Mouse (Mus musculus) hindbrain, embryonic 13.5 days (tissue): ENCODE results near the gene Igsf9. TPM values are rescaled to one million over a fixed set of nuclear protein-coding genes. Genes with fewer than 3 reads are reported as not detected.

ENCODE experiments used
- ATAC-seq: fragments of 200-750 bp; cut with Nextera tagmentation; 2 replicates; pipeline ENCODE4 v1.8.0; 2017; ENCODE audit warnings: moderate TSS enrichment; ENCODE audit not compliant: low FRiP score
- H3K27ac ChIP-seq: fragments of 300-500 bp; sonication (generic); 2 replicates; pipeline ENCODE4 v1.5.1; 2015; ENCODE audit warnings: inconsistent platforms, mild to moderate bottlenecking, moderate library complexity
- H3K27me3 ChIP-seq: fragments of 300-500 bp; sonication (generic); 2 replicates; pipeline ENCODE4 v1.6.1; 2015; ENCODE audit warnings: mild to moderate bottlenecking, inconsistent platforms
- H3K36me3 ChIP-seq: fragments of 300-500 bp; sonication (generic); 2 replicates; pipeline ENCODE4 v1.6.1; 2015; ENCODE audit warnings: mild to moderate bottlenecking, inconsistent platforms
- H3K4me1 ChIP-seq: fragments of 300-500 bp; sonication (generic); replicated peaks from 2 replicates; pipeline ENCODE4 v1.6.1; 2015; ENCODE audit warnings: inconsistent platforms
- H3K4me2 ChIP-seq: fragments of 300-500 bp; sonication (generic); 2 replicates; pipeline ENCODE4 v1.6.1; 2015; ENCODE audit warnings: inconsistent platforms, mild to moderate bottlenecking, moderate library complexity
- H3K4me3 ChIP-seq: fragments of 300-500 bp; sonication (generic); 2 replicates; pipeline ENCODE4 v1.5.1; 2015; ENCODE audit warnings: mild to moderate bottlenecking, inconsistent platforms
- H3K9ac ChIP-seq: fragments of 300-500 bp; sonication (generic); 2 replicates; pipeline ENCODE4 v1.6.1; 2015; ENCODE audit warnings: mild to moderate bottlenecking, inconsistent platforms
- H3K9me3 ChIP-seq: fragments of 300-500 bp; sonication (generic); 2 replicates; pipeline ENCODE4 v1.6.1; 2016; ENCODE audit warnings: inconsistent platforms
- WGBS: fragments of 180-500 bp; shearing (Covaris S2); methylation state at CpG from one replicate; pipeline ENCODE4 v1.1.7; 2015; 5-methylcytosine and 5-hydroxymethylcytosine counted together
- polyA plus RNA-seq: library from polyadenylated mRNA; unstranded; fragments of >200 nt; fragmentation: Nextera tagmentation; extraction: Ambion mirVana; gene quantifications from 2 replicates; pipeline ENCODE4 v1.2.1, GENCODE M21; 2015

The Igsf9 gene
- polyA plus RNA-seq, 1 experiment from 2014 or later, result 57.4 TPM

DNA sequence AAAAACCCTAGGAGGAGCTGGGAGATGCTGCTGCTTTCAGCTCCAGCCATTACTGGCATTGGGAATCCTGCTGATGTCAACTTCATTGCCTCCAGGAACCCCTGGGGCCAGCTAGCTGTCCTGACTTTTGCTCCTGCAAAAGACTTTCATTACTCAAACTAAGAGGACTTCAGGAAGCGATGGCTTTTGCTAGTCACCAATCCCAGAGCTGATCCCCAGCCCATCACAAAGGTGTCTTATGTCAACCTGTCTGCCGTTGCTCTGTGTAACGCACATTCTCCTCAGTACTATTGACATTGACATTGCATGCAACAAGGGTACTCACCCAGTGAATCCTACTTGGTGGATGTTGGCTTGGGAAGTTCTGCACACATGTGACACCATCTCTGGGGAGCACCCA, 7.4 kb upstream of the Igsf9 start:
- H3K9ac ChIP-seq, result no peak overlapping the region
- no peaks in the 10 kb centered on the region for H3K27me3 ChIP-seq
- WGBS, result 89% methylated on average over 3 of the region's 3 CpGs
- H3K4me3 ChIP-seq, result no peak overlapping the region
- no peaks in the 10 kb centered on the region for H3K4me1 ChIP-seq
- no peaks in the 10 kb centered on the region for H3K36me3 ChIP-seq
- no peaks in the 10 kb centered on the region for H3K9me3 ChIP-seq
- no peak overlapping the region for H3K27ac ChIP-seq
- no peak for ATAC-seq
- H3K4me2 ChIP-seq, result no peak overlapping the region

DNA sequence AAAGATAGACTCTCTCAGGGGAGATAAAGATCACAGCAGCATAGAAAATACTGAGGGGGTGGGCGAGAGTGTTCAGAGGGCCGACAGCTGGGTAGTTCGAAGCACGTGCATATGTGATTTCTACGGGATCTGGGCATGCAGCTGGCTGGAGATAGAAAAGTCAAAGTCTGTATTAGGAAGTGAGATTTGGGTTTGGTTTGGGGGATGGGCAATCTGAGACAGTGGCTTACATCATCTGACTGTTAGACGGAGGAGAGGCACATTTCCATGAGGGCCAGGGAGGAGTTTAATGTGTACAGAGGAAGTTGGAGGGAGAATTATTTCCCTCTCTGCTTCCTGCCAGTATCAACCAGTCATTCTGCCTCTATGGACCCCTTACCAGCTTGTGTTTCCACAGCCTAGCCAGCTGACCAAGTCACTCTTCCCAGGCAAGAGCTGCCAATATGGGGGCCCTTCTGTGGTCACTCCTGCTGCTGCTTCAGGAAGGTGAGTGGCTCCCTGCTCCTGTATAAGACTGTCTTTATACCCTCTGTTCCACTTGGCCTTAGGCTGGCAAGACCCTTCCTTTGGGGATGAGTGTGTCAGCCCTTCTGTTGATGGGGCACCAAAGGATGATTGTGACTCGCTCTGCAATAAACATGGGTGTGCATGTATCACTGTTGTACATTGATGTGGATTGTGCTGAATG, 6.4 kb upstream of the Igsf9 start, which contains the start of gene Slamf9:
TSS of gene Slamf9 (plus strand) at position 305 of the 688 bp plus-strand sequence.
- Histone ChIP-seq H3K4me3 (no peak within 1 kb of the TSS), H3K36me3 (no peaks in the 10 kb centered on the region), H3K4me2 (no peak within 1 kb of the TSS), H3K9ac (no peak within 1 kb of the TSS), H3K27me3 (peaks cover 6% of the 10 kb centered on the region; the same call in 1 of the 2 replicates), H3K27ac (no peak within 1 kb of the TSS), H3K9me3 (no peaks in the 10 kb centered on the region), H3K4me1 (no peaks in the 10 kb centered on the region)
- WGBS, result 75% methylated on average over 7 of the region's 7 CpGs
- ATAC-seq, result no peak

DNA sequence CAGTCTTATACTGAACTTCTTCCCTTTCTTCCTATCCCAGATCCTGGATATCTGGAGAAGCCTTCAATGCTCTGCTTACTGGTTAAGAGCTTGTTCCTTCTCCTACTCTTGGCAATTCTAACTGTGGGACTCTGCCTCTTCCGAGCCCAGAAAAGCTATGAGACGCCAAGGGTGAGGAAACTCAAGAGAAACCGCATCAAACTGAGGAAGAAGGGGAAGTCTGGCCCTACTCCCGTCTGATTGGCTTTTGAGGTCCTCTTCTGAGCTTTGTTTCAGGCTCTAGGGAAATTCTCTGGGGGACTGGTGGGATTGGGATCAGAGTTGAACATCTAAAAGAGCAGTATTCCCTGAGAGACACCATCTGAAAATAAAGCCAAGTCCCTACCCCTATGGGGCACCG, 3.6 kb upstream of the Igsf9 start:
- Histone ChIP-seq H3K4me3 (no peak overlapping the region), H3K9ac (no peak overlapping the region), H3K9me3 (no peaks in the 10 kb centered on the region), H3K4me2 (no peak overlapping the region), H3K4me1 (peaks cover 13% of the 10 kb centered on the region), H3K36me3 (no peaks in the 10 kb centered on the region), H3K27me3 (peaks cover 9% of the 10 kb centered on the region; the same call in 1 of the 2 replicates), H3K27ac (no peak overlapping the region)
- WGBS, result 77% methylated on average over 5 of the region's 5 CpGs
- no peak for ATAC-seq

DNA sequence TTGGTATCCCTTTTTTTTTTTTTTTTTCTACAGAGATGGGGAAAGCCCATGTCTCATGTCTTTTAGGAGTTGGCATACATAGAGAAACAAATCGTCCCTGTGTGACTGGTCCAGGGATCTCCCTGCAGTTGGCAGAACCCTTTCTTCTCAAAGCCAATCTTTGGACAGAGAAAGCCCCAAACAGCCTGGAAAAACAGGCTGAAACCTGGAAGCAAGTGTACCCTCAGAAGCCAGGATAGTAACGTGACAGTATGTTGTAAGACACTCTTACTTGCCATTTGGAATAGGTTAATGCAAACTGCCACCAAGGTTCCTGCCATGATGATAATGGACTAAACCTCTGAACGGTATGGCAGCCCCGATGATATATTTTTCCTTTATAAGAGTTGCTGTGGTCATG, 1.2 kb upstream of the Igsf9 start:
- no peak overlapping the region for H3K4me3 ChIP-seq
- WGBS, result 91% methylated on average over 4 of the region's 4 CpGs
- H3K27ac ChIP-seq, result no peak overlapping the region
- no peak for ATAC-seq
- H3K9ac ChIP-seq, result no peak overlapping the region
- H3K4me1 ChIP-seq, result peaks cover 36% of the 10 kb centered on the region
- 0 out of 2 replicates have a peak, but pooled peaks cover 4% of the 10 kb centered on the region for H3K36me3 ChIP-seq
- H3K9me3 ChIP-seq, result no peaks in the 10 kb centered on the region
- H3K4me2 ChIP-seq, result no peak overlapping the region
- H3K27me3 ChIP-seq, result peaks cover 9% of the 10 kb centered on the region; the same call in 1 of the 2 replicates

DNA sequence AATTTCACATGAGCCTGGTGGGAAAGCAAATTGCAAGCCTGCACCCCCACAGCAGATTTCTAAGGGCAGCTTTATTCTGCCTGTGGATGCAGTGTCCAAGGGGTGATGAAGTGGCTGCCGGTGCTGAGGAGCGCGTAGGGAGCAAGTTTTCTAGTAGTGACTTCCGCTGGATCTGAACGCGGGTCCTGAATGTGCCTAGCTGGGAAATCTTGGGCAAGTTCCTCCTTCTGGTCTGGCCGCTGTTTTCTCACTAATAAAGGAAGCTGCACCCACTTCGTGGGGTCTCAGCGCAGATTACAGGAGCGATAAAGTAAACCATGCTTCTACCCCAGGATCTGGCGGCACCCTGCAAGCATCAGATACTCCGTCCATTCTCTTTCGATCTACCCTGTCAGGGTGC, 477 bp upstream of the Igsf9 start:
- Histone ChIP-seq H3K9ac (peak overlapping the region; percentile 84; the same call in 1 of the 2 replicates), H3K27me3 (peaks cover 9% of the 10 kb centered on the region; the same call in 1 of the 2 replicates), H3K4me1 (peaks cover 44% of the 10 kb centered on the region), H3K9me3 (no peaks in the 10 kb centered on the region), H3K4me3 (peak overlapping the region; percentile 70), H3K4me2 (peak overlapping the region; percentile 91), H3K27ac (no peak overlapping the region), H3K36me3 (0 out of 2 replicates have a peak, but pooled peaks cover 4% of the 10 kb centered on the region)
- ATAC-seq, result no peak
- 21% methylated on average over 13 of the region's 13 CpGs for WGBS

DNA sequence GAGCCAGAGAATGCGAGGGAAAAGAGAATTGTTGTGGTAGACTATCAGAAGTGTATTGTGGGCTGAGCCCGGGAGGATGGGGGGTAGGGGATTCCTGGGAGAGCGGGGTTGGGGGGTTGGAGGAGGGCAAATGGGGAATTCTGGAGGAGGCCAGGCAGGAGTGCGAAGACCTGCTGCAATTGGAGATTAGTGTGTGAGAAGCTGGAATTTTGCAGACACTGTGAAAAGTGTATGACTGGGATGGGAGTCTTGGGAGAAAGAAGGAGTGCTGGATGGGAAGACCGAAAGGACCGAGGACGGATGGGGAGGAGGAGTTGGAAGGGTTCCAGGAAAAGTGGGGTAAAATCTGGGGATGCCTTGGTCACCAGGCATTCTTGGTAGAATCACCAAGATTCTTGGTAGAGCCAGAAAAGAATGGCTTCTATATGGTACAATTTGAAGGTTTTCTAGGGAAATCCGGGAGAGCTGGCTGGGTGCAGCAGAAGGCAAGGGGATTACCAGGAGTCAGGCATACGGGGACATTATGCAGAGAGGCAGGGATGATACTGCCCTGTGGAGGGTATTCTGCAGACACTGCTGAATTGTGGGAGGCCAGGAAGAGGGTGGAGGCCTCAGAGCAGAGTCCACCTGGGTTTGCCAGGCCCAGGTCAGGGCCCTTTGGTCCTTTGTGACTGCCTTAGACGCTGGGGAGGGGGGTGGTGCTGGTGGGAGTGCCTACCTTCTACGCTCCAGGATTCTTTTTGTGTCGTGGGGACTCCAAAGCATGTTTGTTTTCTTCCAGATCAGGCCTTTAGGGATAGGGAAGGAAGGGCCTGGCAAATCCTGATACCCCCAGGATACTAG, 1.2 kb downstream of the Igsf9 start:
- Histone ChIP-seq H3K4me3 (peak overlapping the region; percentile 70), H3K4me1 (peaks cover 60% of the 10 kb centered on the region), H3K27ac (peak overlapping the region; percentile 76), H3K36me3 (peaks cover 13% of the 10 kb centered on the region; the same call in 1 of the 2 replicates), H3K27me3 (peaks cover 9% of the 10 kb centered on the region; the same call in 1 of the 2 replicates), H3K4me2 (peak overlapping the region; percentile 91), H3K9me3 (no peaks in the 10 kb centered on the region), H3K9ac (peak overlapping the region; percentile 84)
- WGBS, result under 1% methylated on average over 12 of the region's 12 CpGs
- peak; percentile 12 for ATAC-seq

DNA sequence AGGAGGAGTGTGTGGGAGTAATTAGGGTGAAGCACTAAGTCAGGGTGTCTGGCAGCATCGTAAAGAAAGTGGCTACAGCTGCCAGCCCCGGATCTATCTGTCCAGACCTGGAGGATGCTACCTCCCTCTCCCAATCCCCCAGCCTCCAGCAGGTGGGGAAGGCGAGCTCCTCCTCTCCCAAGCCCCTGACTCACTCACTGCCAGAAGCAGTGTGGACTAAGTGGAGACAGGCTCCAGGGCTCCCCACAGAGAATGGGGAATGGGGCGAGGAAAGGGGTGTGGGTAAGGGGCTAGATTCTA, 1.7 kb downstream of the Igsf9 start:
- H3K36me3 ChIP-seq, result peaks cover 15% of the 10 kb centered on the region; the same call in 1 of the 2 replicates
- 11% methylated on average over 4 of the region's 4 CpGs for WGBS
- peak overlapping the region; percentile 76 for H3K27ac ChIP-seq
- H3K4me1 ChIP-seq, result peaks cover 66% of the 10 kb centered on the region
- H3K27me3 ChIP-seq, result peaks cover 9% of the 10 kb centered on the region; the same call in 1 of the 2 replicates
- H3K4me2 ChIP-seq, result peak overlapping the region; percentile 91
- no peaks in the 10 kb centered on the region for H3K9me3 ChIP-seq
- peak overlapping the region; percentile 84 for H3K9ac ChIP-seq
- ATAC-seq, result no peak
- H3K4me3 ChIP-seq, result peak overlapping the region; percentile 70

DNA sequence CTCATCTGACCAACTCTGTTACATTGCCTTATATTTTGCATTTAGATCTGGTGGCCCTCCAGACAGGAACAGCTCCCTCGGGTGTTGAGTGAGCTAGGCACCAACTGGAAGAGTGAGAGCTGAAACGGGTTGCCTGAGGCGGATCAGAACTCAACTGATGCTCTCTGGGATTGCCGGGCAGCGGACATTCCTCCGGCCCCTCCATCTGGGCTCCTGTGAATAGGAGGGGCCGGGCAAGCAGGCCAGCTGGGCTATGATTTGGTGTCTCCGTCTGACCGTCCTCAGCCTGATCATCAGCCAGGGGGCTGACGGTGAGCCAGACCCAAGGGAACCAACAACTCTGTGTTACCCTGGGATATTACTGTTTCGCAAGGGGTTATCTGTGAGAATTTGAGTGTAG, 2.6 kb downstream of the Igsf9 start:
- ATAC-seq, result no peak
- peaks cover 71% of the 10 kb centered on the region for H3K4me1 ChIP-seq
- H3K4me2 ChIP-seq, result peak overlapping the region; percentile 91
- no peak overlapping the region for H3K27ac ChIP-seq
- H3K4me3 ChIP-seq, result peak overlapping the region; percentile 70
- no peaks in the 10 kb centered on the region for H3K9me3 ChIP-seq
- peaks cover 17% of the 10 kb centered on the region for H3K36me3 ChIP-seq
- peak overlapping the region; percentile 84 for H3K9ac ChIP-seq
- H3K27me3 ChIP-seq, result peaks cover 9% of the 10 kb centered on the region; the same call in 1 of the 2 replicates
- 24% methylated on average over 11 of the region's 11 CpGs for WGBS

DNA sequence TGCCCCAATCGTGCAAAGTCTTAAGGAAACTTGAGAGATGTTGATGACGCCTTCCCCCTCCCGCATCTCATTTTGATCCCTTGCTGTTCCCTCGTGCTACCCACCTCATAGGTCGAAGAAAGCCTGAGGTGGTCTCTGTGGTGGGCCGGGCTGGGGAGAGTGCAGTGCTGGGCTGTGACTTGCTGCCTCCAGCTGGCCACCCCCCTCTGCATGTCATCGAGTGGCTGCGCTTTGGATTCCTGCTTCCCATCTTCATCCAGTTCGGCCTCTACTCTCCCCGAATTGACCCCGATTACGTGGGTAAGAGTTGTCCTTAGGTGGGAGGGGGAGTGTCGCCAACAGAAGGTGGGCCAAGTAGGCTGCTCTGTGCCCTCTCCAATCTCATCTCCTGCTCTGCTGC, 3.1 kb downstream of the Igsf9 start:
- peaks cover 71% of the 10 kb centered on the region for H3K4me1 ChIP-seq
- peak overlapping the region; percentile 84 for H3K9ac ChIP-seq
- no peaks in the 10 kb centered on the region for H3K9me3 ChIP-seq
- ATAC-seq, result no peak
- H3K4me3 ChIP-seq, result peak overlapping the region; percentile 70
- H3K36me3 ChIP-seq, result peaks cover 20% of the 10 kb centered on the region
- WGBS, result 55% methylated on average over 13 of the region's 13 CpGs
- peak overlapping the region; percentile 91 for H3K4me2 ChIP-seq
- no peak overlapping the region for H3K27ac ChIP-seq
- peaks cover 9% of the 10 kb centered on the region; the same call in 1 of the 2 replicates for H3K27me3 ChIP-seq

DNA sequence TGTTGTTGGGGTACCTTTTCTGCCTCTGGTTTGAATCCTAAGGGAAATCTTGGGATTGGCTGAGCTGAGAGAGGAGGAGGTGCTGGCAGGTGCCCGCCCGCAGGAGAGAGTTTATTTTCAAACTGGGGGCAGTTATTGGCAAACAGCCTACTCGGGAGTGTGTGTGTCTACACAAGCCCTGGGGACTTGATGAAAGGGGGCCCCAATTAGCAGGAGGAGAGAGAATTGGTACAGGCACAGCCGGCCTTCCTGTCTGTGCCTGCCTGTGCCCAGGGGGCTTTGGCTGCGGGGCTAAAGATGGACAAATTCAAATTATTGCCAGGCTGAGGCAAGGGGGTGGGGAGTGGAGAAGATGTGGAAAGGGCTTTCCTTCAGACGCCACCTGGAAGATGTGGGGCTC, 4.2 kb downstream of the Igsf9 start:
- Histone ChIP-seq H3K4me1 (peaks cover 79% of the 10 kb centered on the region), H3K36me3 (peaks cover 22% of the 10 kb centered on the region), H3K4me2 (peak overlapping the region; percentile 91), H3K27ac (peak overlapping the region; percentile 63), H3K27me3 (no peaks in the 10 kb centered on the region), H3K4me3 (peak overlapping the region; percentile 70), H3K9ac (peak overlapping the region; percentile 84), H3K9me3 (no peaks in the 10 kb centered on the region)
- WGBS, result 16% methylated on average over 6 of the region's 6 CpGs
- ATAC-seq, result no peak

DNA sequence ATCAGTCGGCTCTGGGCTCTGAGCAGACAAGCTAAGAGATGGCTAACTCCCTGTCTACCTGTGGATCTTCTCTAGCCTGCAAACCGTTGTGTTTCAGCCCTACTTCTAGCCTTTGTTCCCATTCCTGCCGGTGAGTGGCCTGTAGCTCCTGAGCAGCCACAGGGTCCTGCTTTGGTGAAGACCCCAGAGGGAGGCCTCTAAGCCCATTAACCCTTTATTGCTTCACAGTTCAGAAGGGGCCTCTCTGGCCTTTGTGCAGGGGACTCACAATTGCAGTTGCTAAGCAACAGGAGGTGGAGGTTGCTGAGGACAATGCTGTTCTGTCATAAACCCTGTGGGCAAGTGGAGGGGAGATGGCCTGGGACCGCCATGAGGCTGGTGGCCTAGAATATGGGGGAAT, 4.6 kb downstream of the Igsf9 start:
- Histone ChIP-seq H3K27me3 (no peaks in the 10 kb centered on the region), H3K9ac (peak overlapping the region; percentile 84), H3K4me1 (peaks cover 76% of the 10 kb centered on the region), H3K4me3 (peak overlapping the region; percentile 70), H3K4me2 (peak overlapping the region; percentile 91), H3K27ac (peak overlapping the region; percentile 63), H3K9me3 (no peaks in the 10 kb centered on the region), H3K36me3 (peaks cover 26% of the 10 kb centered on the region)
- no peak for ATAC-seq
- WGBS, result 15% methylated on average over 4 of the region's 4 CpGs

DNA sequence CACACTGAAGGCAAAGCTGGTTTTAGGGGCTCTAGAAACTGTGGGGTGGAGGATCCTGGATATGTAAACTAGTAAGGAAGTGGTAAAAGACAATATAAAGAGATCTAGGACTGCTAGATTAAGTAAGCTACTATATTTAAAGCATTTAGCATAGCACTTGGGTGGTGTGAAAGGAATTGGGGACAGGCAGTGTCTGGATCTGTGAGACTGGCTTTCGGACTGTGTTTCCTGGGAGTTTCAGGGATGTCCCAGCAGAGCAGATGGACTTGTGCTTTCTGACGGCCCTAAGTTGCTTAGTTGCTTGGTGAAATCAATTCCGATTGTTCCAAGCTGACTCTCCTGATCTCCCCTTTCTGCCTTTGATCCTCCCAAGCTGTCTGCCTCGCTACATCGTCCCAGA, 5.1 kb downstream of the Igsf9 start:
- peak overlapping the region; percentile 70 for H3K4me3 ChIP-seq
- H3K36me3 ChIP-seq, result peaks cover 30% of the 10 kb centered on the region
- peaks cover 72% of the 10 kb centered on the region for H3K4me1 ChIP-seq
- H3K4me2 ChIP-seq, result peak overlapping the region; percentile 91
- WGBS, result 37% methylated on average over 5 of the region's 5 CpGs
- H3K27me3 ChIP-seq, result no peaks in the 10 kb centered on the region
- peak overlapping the region; percentile 63; the same call in 1 of the 2 replicates for H3K27ac ChIP-seq
- H3K9ac ChIP-seq, result peak overlapping the region; percentile 84
- no peak for ATAC-seq
- no peaks in the 10 kb centered on the region for H3K9me3 ChIP-seq
